Mouse (Mus musculus) CH12.LX (cell line): ENCODE measurements around the gene Gpr34. TPM values are rescaled to one million over a fixed set of nuclear protein-coding genes. Genes with fewer than 3 reads are reported as not detected.
A peak's percentile ranks its signal among the peaks of the same experiment; 100 is the strongest.

ENCODE experiments used
- DNase-seq: peaks from one replicate; pipeline ENCODE4 v3.0.0-alpha.2; 2013; ENCODE audit errors: extremely low read depth
- H3K27ac ChIP-seq: 2 replicates; pipeline ENCODE4 v1.5.1; 2012; ENCODE audit warnings: low read depth, mild to moderate bottlenecking, control low read depth, moderate library complexity; ENCODE audit not compliant: insufficient read depth
- H3K27me3 ChIP-seq: replicated peaks from 2 replicates; pipeline ENCODE3; 2012; ENCODE audit warnings: inconsistent platforms
- H3K36me3 ChIP-seq, 2 experiments: replicated peaks in 1 of 2; 2 replicates each; pipeline versions ENCODE3 to v1.6.1; 2012; ENCODE audit warnings: inconsistent platforms in 1 of 2, low read length in 1 of 2, mild to moderate bottlenecking in 1 of 2, mixed read lengths in 1 of 2, moderate library complexity in 1 of 2; ENCODE audit not compliant: control insufficient read depth in 1 of 2, insufficient read depth in 1 of 2
- H3K4me1 ChIP-seq, 2 experiments: 2 replicates each; pipeline ENCODE4 v1.6.1; 2012; ENCODE audit warnings: inconsistent platforms in 1 of 2, moderate library complexity in 1 of 2; ENCODE audit not compliant: insufficient read depth in 2 of 2, control insufficient read depth in 1 of 2
- H3K4me2 ChIP-seq: 2 replicates; pipeline ENCODE4 v1.6.1; 2012; ENCODE audit warnings: low read depth, mild to moderate bottlenecking, control low read depth; ENCODE audit not compliant: poor library complexity, insufficient read depth, severe bottlenecking
- H3K4me3 ChIP-seq, 3 experiments: fragments of 150-350 bp in 1 of 3; sonication (generic) in 1 of 3; replicated peaks in 1 of 3; 2 replicates each; pipeline versions ENCODE3 to v1.5.1; 2011 to 2012; ENCODE audit warnings: low read depth in 2 of 3, low read length in 2 of 3, mild to moderate bottlenecking in 2 of 3, moderate library complexity in 2 of 3, control low read depth in 1 of 3, improper control_type of control experiment in 1 of 3, inconsistent platforms in 1 of 3, mixed read lengths in 1 of 3; ENCODE audit not compliant: poor library complexity in 1 of 3
- H3K79me2 ChIP-seq: replicated peaks from 2 replicates; pipeline ENCODE4 v1.6.1; 2012; ENCODE audit warnings: mild to moderate bottlenecking, moderate library complexity; ENCODE audit not compliant: control insufficient read depth, poor library complexity, insufficient read depth, severe bottlenecking; ENCODE audit errors: extremely low read depth
- H3K9ac ChIP-seq: 2 replicates; pipeline ENCODE4 v1.6.1; 2012; ENCODE audit warnings: low read depth, mild to moderate bottlenecking, control low read depth, moderate library complexity; ENCODE audit not compliant: insufficient read depth
- H3K9me3 ChIP-seq: replicated peaks from 2 replicates; pipeline ENCODE3; 2012; ENCODE audit warnings: low read length, inconsistent platforms, mixed read lengths
- BHLHE40 ChIP-seq: IDR thresholded peaks from 2 replicates; pipeline ENCODE4 v1.6.1; 2011; ENCODE audit warnings: mild to moderate bottlenecking, low read depth, low read length, improper control_type of control experiment
- CHD2 ChIP-seq: IDR thresholded peaks from 2 replicates; pipeline ENCODE4 v1.6.1; 2011; ENCODE audit warnings: low read length, improper control_type of control experiment
- CTCF ChIP-seq, 2 experiments: IDR thresholded peaks in 1 of 2; conservative IDR thresholded peaks in 1 of 2; 2 replicates each; pipeline ENCODE4 v1.5.1; 2011 to 2012; ENCODE audit warnings: low read depth in 2 of 2, low read length in 2 of 2, improper control_type of control experiment in 1 of 2, inconsistent platforms in 1 of 2, mild to moderate bottlenecking in 1 of 2, moderate library complexity in 1 of 2
- E2F4 ChIP-seq: IDR thresholded peaks from 2 replicates; pipeline ENCODE4 v1.6.1; 2011; ENCODE audit warnings: low read depth, low read length, improper control_type of control experiment; ENCODE audit not compliant: insufficient replicate concordance
- EP300 ChIP-seq: IDR thresholded peaks from 2 replicates; pipeline ENCODE4 v1.6.1; 2011; ENCODE audit warnings: low read length, improper control_type of control experiment
- ETS1 ChIP-seq: conservative IDR thresholded peaks from 2 replicates; pipeline ENCODE4 v1.6.1; 2012; ENCODE audit warnings: low read depth, mild to moderate bottlenecking, inconsistent platforms, low read length, improper control_type of control experiment, moderate library complexity
- HCFC1 ChIP-seq: IDR thresholded peaks from 2 replicates; pipeline ENCODE4 v1.6.1; 2012; ENCODE audit warnings: low read depth, mild to moderate bottlenecking, inconsistent platforms, low read length, improper control_type of control experiment
- IRF4 ChIP-seq: IDR thresholded peaks from 2 replicates; pipeline ENCODE4 v1.6.1; 2014; ENCODE audit warnings: low read depth, mild to moderate bottlenecking, inconsistent platforms, low read length, improper control_type of control experiment
- JUND ChIP-seq: conservative IDR thresholded peaks from 2 replicates; pipeline ENCODE4 v1.6.1; 2011; ENCODE audit warnings: low read depth, low read length, improper control_type of control experiment
- KAT2A ChIP-seq: IDR thresholded peaks from 2 replicates; pipeline ENCODE4 v1.6.1; 2012; ENCODE audit warnings: low read length, improper control_type of control experiment, inconsistent platforms; ENCODE audit not compliant: insufficient replicate concordance
- MAFK ChIP-seq: IDR thresholded peaks from 2 replicates; pipeline ENCODE4 v1.6.1; 2011; ENCODE audit warnings: low read length, improper control_type of control experiment; ENCODE audit not compliant: insufficient replicate concordance
- MAZ ChIP-seq: IDR thresholded peaks from 2 replicates; pipeline ENCODE4 v1.6.1; 2012; ENCODE audit warnings: low read depth, mild to moderate bottlenecking, inconsistent platforms, low read length, improper control_type of control experiment, moderate library complexity
- MXI1 ChIP-seq: IDR thresholded peaks from 2 replicates; pipeline ENCODE4 v1.6.1; 2011; ENCODE audit warnings: mild to moderate bottlenecking, low read depth, low read length, improper control_type of control experiment
- MYC ChIP-seq: IDR thresholded peaks from 2 replicates; pipeline ENCODE4 v1.6.1; 2011; ENCODE audit warnings: low read depth, mild to moderate bottlenecking, improper control_type of control experiment, low read length
- NELFE ChIP-seq: IDR thresholded peaks from 2 replicates; pipeline ENCODE4 v1.6.1; 2011; ENCODE audit warnings: low read depth, low read length, improper control_type of control experiment
- NRF1 ChIP-seq: IDR thresholded peaks from 2 replicates; pipeline ENCODE4 v1.6.1; 2014; ENCODE audit warnings: low read depth, mild to moderate bottlenecking, inconsistent platforms, low read length, improper control_type of control experiment, moderate library complexity
- PAX5 ChIP-seq: IDR thresholded peaks from 2 replicates; pipeline ENCODE4 v1.6.1; 2012; ENCODE audit warnings: low read length, inconsistent platforms, mixed read lengths
- POLR2A ChIP-seq: IDR thresholded peaks from 2 replicates; pipeline ENCODE4 v1.6.1; 2011; ENCODE audit warnings: low read depth, mild to moderate bottlenecking, improper control_type of control experiment, low read length
- POLR2AphosphoS2 ChIP-seq: IDR thresholded peaks from 2 replicates; pipeline ENCODE4 v1.6.1; 2011; ENCODE audit warnings: low read depth, low read length, improper control_type of control experiment
- SIN3A ChIP-seq: IDR thresholded peaks from 2 replicates; pipeline ENCODE4 v1.6.1; 2012; ENCODE audit warnings: low read length, improper control_type of control experiment, inconsistent platforms
- TBP ChIP-seq: conservative IDR thresholded peaks from 2 replicates; pipeline ENCODE4 v1.6.1; 2011; ENCODE audit warnings: low read depth, low read length, improper control_type of control experiment
- TCF12 ChIP-seq: IDR thresholded peaks from 2 replicates; pipeline ENCODE4 v1.6.1; 2014; ENCODE audit warnings: low read depth, mild to moderate bottlenecking, inconsistent platforms, low read length, improper control_type of control experiment
- UBTF ChIP-seq: IDR thresholded peaks from 2 replicates; pipeline ENCODE4 v1.6.1; 2012; ENCODE audit warnings: low read depth, mild to moderate bottlenecking, inconsistent platforms, low read length, improper control_type of control experiment, moderate library complexity
- USF1 ChIP-seq: IDR thresholded peaks from 2 replicates; pipeline ENCODE4 v1.6.1; 2014; ENCODE audit warnings: low read depth, mild to moderate bottlenecking, inconsistent platforms, low read length, improper control_type of control experiment
- ZC3H11A ChIP-seq: IDR thresholded peaks from 2 replicates; pipeline ENCODE4 v1.6.1; 2012; ENCODE audit warnings: low read depth, mild to moderate bottlenecking, inconsistent platforms, low read length, improper control_type of control experiment
- ZMIZ1 ChIP-seq: IDR thresholded peaks from 2 replicates; pipeline ENCODE4 v1.6.1; 2012; ENCODE audit warnings: low read depth, mild to moderate bottlenecking, inconsistent platforms, low read length, improper control_type of control experiment
- ZNF384 ChIP-seq: IDR thresholded peaks from 2 replicates; pipeline ENCODE4 v1.6.1; 2012; ENCODE audit warnings: low read depth, low read length, improper control_type of control experiment, inconsistent platforms
- dilution Hi-C: fragments of 300-500 bp; cut with MboI; formaldehyde crosslinking; loops from 2 replicates; pipeline ENCODE4 v1.14.3; 2020; ENCODE audit warnings: low sequenced_read_pairs; ENCODE audit not compliant: extremely low pct_unique_long_range_greater_than_20kb, extremely low pct_ligation_motif_present
- in situ Hi-C: fragments of 300-500 bp; cut with MboI; formaldehyde crosslinking; loops from 3 replicates; pipeline ENCODE4 v1.14.3; 2019; ENCODE audit warnings: low sequenced_read_pairs, low pct_ligation_motif_present, low pct_unique_long_range_greater_than_20kb, mixed read lengths
- polyA plus RNA-seq: library from polyadenylated mRNA; unstranded; fragments of >175 nt; gene quantifications from 2 replicates; pipeline ENCODE4 v1.2.1, GENCODE M21; 2012; ENCODE audit warnings: low read depth; ENCODE audit not compliant: insufficient read length
- total RNA-seq, 2 experiments: library from RNA; depleted of rRNA; stranded (reverse); fragments of 300-350 nt in 1 of 2; fragments of >200 nt in 1 of 2; gene quantifications; 2 replicates each; pipeline ENCODE4 v1.2.3; 2012 to 2014

Gpr34 gene
- total RNA-seq (2012; rRNA removed) (1.5 and 3.4 TPM in 2 replicates), total RNA-seq (2014; rRNA removed) (15.7 and 17.2 TPM in 2 replicates), polyA plus RNA-seq (4.1 and 4.9 TPM in 2 replicates)

- H3K9me3 ChIP-seq, result no peaks in the 10 kb centered on the region
- TF ChIP-seq HCFC1 (no peak), JUND (0 out of 2 replicates have a peak, but pooled peaks have one; percentile 3), USF1 (no peak), NRF1 (no peak), IRF4 (no peak), BHLHE40 (no peak), CHD2 (no peak), CTCF (conservative IDR thresholded peaks at IDR 0.05 in 1 of 2, IDR thresholded peaks at IDR 0.05 in 1 of 2; ENCODE audit: low read depth in 2 of 2, low read length in 2 of 2) (no peak), MAFK (no peak), MYC (no peak), POLR2A (no peak), KAT2A (no peak), ETS1 (no peak), ZMIZ1 (no peak), ZNF384 (peak; percentile 67), NELFE (no peak), ZC3H11A (no peak), SIN3A (0 out of 2 replicates have a peak, but pooled peaks have one; percentile 28), MAZ (no peak), E2F4 (no peak), EP300 (no peak; the same call in 1 of the 2 replicates), TCF12 (no peak), MXI1 (no peak), PAX5 (no peak), UBTF (no peak), POLR2AphosphoS2 (no peak), TBP (no peak)
- H3K4me3 ChIP-seq, result peak within 1 kb of the TSS in 1 of 3 experiments; percentile 20
- dilution Hi-C loops, result no loop called here
- H3K9ac ChIP-seq, result peak within 1 kb of the TSS; percentile 39; the same call in 1 of the 2 replicates
- H3K79me2 ChIP-seq, result no peaks in the 10 kb centered on the region
- H3K36me3 ChIP-seq, result no peaks in the 10 kb centered on the region
- in situ Hi-C loops, result no loop called here
- H3K27ac ChIP-seq, result no peak within 1 kb of the TSS
- H3K4me1 ChIP-seq, result peaks cover 0 to 6% of the 10 kb centered on the region in 2 experiments; a peak in 1 of 4 replicates
- H3K27me3 ChIP-seq, result no peaks in the 10 kb centered on the region
- H3K4me2 ChIP-seq, result peak within 1 kb of the TSS; percentile 75
- peak; percentile 38 for DNase-seq
Observed at GRCm38 (mm10) chrX:13631599-13632283, at the start of gene Gpr34. Gene Gpr34, plus strand, starts transcription at chrX:13632089.
